Mouse (Mus musculus) cerebellum, postnatal 25 days (tissue): ENCODE results near the gene Gm49425.
"Not testable (repeated sequence)": the region's sequence is repeated elsewhere in the genome, so short reads cannot be mapped to it uniquely, and the experiment has no call there.

ENCODE experiments used
- DNase-seq, 2 experiments: peaks; one replicate each; pipeline ENCODE4 v3.0.0; 2021; ENCODE audit warnings: mixed read lengths in 2 of 2

The Gm49425 gene

DNA sequence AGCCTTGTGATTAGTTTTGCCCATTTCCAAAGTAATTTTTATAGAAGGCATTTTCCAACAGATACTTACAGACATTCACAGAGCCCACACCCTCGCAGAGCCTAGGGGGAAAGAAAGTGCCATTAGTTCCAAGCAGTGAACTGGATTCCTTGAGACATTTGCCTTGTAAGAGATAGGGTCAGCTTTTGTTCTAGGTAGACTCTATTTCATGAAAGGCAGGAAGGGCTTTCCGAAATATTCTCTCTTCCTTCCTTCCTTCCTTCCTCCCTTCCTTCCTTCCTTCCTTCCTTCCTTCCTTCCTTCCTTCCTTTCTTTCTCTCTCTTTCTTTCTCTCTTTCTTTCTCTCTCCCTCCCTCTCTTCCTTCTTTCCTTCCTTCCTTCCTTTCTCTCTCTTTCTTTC, at the start of gene Gm49425:
TSS of gene Gm49425 (minus strand) at position 101 of the 400 bp plus-strand sequence.
- DNase-seq = not testable (repeated sequence)

DNA sequence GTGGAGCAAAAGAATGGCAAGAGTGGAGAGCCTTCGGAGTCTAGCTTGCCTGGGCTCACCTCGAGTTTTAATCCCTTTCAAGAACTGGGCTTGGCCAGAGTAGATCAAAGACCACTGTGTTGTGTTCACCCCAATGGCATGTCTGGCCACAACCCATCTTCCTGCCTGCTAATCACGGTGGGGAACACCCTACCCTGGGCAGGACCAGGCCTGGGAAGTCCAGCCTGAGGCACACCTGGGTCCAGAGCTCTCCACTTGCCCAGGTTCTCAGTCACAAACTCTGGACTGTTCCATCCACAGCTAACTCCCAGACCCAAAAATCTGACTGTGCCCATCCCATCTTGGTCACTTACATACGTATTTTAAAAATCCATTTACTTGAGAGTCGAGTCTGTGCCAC, 45.8 kb upstream of the Gm49425 start, which contains the start of gene Krt90:
TSS of gene Krt90 (minus strand) at position 101 of the 400 bp plus-strand sequence.
- no peak for DNase-seq

DNA sequence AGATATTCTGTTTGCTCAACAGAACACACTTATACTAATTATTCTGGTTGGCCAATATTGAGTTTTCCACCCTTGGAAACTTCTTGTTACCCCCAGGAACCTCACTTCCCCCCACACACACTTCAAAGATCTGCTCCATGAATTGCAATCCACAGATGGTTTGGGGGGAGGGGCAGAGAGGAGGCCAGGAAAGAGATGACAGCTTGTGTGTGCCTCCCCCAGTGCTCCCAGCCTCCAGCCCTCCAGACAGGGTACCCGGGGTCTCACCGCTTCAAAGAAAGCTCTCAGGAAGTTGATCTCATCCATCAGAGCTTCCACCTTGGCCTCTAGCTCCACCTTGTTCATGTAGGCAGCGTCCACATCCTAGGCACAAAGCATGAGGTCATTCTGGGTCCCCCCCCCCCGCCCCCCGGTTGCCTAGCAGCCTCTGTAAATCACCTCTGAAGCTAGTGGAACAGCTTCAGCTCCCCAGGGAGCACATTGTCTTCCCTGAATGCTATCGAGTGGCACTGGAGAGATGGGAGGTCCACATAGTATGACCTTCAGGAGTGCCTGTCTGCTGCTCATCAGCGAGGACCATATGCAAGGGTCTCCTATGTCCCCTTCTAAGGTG, 41.1 kb upstream of the Gm49425 start:
- DNase-seq = no peak

DNA sequence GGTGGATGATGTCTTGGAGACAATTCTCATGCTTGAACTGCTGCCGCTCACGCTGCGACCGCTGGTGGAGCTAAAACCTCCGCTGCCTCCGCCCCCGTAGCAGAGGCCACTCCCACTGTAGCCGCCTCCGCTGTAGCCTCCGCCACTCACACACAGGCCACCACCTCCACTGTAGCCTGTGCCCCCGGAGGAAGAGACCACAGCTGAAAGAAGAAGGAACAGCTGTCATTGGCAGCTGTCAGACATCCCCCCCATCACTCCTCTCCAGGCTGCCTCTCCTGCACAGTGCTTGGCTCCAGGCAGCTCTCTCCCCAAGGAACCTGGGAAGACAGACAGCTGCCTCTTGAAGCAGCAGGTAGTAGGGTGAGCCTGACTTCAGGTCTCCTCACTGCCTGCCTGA, 36.1 kb upstream of the Gm49425 start:
- peak; percentile 11 to 31 for DNase-seq

DNA sequence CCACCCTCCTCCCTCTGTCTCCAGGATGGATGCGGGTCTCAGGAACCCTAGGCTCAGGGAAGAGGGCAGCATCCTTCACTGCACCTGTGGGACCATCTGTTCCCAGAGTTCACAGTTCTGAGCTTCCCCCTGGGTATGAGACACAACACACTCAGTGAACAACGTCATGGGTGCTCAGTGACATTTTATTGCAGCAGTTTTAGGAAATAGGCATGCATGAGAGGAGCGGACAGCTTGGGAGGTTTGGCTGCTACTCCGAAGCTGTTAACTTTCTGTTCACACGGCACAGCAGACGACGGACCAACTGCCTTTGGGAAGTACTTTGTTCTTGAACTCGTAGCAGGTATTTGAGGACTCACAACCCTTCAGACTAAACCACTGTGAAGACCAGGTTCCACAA, 35.1 kb upstream of the Gm49425 start:
- no peak for DNase-seq

DNA sequence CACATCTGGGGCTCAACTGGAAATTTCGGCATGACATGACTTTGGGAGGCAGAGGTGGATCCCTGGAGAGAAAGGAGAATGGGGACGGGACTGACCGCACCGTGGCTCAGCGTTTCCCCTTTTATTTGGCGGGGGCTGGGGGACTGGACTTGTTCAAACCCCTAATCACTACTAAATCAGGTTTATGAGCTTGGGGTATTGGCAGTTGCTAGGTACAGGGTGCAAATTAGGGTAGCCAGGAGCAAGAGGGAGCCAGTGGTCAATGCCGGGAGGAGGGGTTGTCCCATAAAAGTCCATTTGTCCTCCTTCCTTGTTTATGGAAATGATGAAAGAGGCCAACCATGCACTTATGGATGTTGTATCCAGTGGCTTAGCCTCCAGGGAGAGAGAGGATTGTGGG, 33.5 kb upstream of the Gm49425 start, which contains the start of gene Krt82:
TSS of gene Krt82 (minus strand) at position 101 of the 400 bp plus-strand sequence.
- DNase-seq = no peak

DNA sequence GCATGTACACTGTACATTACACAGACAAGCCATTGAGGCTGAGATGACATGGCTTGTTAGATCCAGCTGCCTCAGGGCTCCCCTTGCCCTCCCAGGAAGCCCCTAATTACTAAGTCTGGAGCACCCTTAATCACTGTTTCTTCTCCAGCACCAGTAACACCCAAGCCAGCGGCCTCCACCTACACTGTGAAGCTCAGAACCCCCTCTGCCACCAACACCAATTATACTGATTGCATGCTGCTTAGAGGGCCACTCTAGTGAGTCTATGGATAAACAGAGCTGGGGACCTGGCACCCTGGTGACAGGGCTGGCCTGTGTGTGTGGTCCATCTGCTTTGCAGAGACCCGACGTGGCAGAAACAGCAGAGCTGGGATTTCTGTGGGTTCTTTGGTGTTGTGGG, 27.4 kb upstream of the Gm49425 start:
- DNase-seq = no peak

DNA sequence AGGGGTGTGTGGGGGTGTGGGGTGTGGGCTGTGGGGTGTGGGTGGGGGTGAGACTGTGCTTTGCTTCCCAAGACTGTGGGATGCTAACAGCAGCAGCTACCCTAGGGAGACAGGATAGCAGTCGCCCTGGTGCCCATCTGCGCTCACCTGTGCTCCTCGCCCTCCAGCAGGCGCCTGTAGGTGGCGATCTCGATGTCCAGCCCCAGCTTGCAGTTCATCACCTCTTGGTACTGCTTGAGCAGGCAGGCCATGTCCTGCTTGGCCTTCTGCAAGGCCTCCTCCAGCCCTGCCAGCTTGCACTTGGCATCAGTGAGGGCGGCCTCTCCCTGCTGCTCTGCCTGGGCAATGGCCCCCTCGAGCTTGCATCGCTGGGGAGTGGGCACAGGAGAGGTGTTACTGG, 25.5 kb upstream of the Gm49425 start:
- peak; percentile 12 to 13 for DNase-seq

DNA sequence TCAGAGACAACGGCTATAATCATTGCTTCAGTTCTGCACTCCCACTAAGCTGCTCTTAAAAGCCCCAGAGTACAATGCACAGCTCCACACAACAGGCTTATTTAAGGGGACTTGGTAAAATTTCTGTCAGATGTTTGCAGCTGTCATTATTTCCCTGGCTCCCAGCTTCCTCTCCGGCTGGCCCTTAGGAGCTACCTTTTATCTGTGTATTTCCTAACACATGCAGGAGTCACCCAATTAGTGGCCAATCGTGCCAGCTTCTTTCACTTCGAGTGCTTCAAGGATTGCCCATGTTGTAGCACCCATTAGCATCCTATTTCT, 21.5 kb upstream of the Gm49425 start:
- DNase-seq = no peak

DNA sequence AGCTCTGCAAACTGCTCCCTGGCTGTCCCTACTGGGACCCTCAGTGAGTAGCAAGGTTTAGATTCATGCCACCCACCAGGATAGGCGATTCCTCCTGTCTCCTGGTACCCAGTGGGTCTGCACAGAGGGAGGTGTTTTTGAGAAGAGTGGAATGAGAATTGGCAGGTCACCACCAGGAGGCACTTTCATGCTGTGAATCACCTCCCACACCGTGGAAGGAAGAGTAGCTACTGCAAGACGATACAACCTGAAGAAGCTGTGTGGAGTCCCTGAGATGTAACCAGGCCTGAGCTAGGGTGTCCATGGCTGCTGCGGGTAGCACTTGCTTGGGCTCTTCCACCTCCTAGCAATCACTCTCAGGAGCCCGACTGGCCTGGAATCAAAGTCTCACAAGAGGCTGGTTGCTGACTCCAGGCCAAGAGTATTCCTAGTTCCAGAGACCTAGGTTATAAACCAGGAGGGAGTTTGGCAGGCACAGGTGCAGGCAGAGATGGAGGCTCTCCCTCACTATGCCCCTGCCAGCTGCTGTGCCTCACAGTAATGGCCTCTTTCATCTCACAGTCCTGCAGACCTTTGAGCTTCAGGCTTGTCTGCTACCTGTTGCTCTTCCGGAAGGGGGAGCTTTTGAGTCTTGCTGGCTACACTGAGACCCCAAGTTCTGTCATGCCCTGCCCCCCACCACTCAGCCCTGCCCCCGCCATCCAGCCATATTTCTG, 21.0 kb upstream of the Gm49425 start:
- DNase-seq = no peak

DNA sequence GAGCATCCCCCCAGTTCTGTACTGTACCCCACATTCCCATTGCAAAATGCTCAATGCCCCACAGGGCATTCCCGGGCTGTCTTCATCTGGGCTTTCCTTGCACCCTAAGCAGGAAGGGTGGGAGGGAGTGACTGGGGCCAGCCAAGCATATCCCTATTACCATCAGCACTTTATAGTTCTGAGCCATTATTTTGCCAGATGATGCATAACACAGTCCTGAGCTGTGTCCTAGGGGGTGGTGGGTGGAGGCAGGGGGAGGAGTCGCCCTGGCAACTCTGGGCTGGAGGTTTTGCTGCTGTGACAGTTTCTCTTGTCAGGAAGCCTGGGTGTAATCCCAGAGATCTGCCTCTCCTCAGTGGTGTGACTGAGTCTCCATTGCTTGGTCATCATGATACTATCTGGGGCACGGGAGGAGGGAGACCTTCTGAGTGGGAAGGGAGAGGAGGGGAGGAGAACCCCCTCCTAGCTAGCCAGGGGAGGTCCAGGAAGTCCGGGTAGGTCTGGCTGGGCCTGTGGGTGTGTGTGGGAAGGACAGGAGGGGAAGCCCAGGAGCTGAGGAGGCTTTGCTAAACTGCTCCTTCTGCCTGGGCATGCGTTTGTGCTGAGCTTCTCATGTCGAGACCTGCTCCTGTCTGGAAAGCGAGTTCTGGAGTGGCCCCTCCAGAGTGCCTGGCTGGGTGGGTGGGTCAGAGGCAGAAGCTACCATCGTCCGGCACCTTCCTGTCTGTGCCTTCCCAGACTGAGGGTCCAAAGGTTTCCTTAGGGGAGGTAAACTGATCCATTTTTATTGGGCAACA, 19.2 kb upstream of the Gm49425 start:
- no peak for DNase-seq

DNA sequence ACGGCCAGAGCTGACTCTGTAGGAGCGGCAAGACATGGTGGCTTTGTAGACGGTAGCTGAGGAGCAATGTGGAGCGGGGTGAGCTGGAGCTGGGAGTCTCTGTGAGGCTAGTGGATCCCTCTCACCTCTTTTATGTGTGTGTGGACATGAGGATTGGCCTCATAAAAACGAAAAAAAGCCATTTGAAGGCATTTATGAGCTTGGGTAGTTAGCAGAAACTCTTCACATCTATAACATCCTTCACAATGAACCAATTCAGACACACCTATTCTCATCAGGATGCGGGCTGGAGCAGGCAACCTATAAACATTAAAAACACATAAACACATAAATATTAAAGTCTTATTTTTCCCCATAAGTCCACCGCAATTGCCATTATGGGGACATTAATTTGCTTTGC, 15.7 kb upstream of the Gm49425 start, which contains the start of gene Krt84:
TSS of gene Krt84 (minus strand) at position 101 of the 400 bp plus-strand sequence.
- DNase-seq = no peak

DNA sequence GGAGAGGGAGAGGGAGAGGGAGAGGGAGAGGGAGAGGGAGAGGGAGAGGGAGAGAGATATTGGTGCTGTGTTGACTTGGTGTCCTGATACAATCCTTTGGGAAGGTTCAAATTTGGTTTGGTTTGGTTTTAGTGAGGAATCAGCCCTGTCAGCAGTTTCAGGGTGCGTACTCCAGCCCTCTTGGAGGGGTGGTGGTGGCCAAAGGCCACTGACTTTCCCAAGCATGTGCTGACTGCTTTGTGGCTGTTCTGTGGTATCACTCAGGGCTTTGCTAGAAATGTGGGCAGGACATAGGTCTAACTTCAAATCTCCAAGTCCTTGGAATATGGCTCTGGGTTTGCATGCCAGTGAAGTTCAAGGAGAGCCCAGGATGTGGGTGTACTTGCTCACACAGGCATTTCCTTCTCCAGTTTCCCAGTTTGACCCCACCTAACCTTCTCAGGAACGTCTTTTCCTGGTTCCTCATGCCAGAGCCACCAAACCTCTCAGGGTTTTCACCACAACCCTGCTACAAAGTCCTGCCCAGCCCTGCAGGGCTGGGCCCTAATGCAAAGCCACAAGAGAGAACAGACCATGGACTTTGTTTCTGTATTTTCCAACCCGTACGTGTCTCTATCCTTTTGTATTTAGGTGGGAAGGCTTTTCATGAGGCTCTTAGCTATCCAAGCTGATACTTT, 5.6 kb upstream of the Gm49425 start:
- no peak for DNase-seq

DNA sequence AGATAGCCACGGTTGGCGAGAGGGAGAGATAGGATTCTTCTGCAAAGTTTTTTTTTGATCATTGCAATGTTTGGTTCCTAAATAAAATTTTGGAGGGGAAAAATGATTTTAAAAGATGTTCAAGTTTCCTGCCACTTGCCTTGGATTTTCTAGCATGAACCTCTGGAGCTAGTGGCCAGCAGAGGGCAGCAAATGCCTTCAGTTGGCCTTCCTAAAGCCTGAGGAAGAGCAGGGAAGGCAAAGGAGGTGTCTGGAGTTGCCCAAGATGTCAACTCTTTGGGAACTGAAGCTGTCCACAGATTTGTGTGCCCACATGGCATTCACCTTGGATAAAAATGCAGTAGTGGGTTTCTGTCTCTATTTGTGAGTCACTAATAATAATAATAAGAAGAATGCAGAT, 2.7 kb upstream of the Gm49425 start:
- peak; percentile 77 to 89 for DNase-seq

DNA sequence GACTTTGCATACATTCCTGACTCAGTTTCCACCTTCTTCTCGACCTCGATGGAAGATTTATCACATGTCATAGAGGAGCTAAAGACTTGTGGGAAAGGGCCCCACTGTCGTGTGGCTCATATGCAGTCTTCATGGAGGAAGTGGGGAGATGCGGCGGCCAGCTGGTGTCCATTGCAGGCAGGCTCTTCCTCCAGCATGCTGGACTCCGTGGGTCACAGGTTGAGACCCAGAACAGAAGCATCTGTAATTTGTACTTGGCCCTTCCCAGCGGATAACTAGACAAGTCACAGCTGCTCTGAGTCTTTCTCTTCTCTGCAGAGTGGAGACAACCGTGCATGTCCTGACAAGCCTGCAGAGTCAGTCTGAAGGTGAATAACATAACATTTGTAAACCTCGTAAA, 8.8 kb downstream of the Gm49425 start:
- no peak for DNase-seq

DNA sequence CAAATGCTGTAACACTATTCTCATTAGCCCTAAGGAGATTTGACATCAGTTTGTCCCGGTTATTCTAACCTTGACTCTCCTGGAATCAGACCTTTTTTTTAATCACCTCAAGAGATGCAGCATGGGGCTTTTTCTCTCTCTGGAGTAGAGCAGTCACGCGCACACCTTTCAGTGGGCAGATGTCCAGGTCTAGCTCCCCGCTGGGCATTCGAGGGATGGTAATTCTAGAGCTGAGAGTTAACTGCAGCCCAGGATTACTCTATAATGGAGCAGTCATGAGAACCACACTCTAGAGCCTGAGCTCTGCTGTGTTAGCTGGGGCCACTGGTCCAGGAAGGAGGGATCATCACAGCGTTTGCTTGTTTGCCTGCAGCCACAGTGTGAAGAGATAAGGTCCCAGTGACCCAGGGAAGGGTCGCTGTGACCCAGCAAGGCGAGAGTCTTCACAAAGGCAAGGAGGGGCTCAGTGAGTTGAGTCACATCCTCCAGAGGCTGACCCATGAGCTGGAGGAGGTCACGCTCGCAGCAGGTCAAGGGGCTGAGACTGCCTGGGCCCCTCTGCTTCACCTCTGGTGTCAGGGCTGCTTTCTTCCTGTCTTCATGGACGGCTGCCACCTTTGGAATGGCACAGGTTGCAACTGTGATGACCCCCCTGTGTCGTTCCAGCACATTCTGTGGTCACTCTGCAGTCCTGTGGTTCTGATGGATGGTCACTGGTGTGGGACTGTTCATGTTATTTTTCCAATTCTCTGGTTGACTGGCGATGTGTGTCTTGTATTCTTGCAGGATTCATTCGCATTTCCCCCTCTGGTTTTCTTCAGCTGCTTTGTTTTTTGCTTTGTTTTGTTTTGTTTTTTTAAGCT, 9.9 kb downstream of the Gm49425 start:
- DNase-seq = peak in 1 of 2 experiments; percentile 11

DNA sequence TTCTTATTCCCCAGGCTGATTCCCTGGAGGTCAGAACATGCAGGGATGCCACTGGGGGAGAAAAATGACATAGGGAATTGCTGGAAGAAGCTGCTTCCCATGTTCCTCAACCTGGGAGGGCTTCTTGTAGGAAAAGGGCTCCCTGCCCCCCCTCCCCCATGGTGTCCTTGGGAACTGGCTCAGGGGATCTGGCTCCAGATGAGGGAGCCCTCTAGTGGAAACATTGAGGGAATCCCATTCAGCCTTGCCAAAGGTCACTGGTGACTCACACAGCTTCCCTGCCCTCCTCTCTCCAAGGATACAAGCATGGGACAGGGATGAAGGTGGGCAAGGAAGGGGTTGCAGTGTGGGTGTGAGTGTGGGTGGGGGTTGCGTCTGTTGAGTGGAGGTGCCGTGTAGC, 19.9 kb downstream of the Gm49425 start:
- DNase-seq = peak in 1 of 2 experiments; percentile 40

DNA sequence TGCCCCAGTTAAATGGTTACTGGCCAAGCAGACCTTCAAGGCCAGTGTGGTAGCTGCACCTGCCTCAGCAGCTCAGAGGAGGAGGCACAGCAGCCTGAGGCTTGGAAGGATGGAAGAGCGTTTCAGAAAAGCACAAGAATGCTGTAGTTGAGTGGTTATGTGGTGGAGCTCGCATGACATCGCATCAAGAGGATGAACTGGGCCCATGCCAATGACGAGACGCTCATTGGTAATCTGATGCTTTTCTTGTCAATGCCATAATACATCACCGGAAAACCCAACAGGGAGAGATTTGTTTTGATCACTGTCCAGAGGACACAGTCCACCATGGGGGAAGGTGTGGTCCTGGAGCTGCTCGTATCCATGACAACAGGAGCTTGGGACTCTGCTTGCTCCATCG, 21.8 kb downstream of the Gm49425 start:
- DNase-seq = no peak

DNA sequence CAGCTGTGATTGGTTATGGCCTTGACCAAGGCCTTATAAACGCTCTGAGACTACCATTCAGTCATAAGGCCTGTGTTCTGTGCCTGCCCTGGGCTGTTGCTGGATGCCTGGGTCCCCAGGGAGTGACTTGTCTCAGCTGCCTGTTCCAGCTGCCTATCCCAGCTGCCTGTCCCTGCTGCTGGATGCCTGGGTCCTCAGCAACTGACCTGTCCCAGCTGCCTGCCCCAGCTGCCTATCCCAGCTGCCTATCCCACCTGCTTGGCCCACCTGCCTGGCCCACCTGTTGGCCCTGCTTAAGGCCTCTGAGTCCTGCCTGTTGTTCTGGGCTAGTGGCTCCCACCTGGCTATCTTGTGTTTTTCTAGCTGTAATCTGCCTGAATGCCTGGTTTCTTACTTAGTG, 22.9 kb downstream of the Gm49425 start:
- DNase-seq = no peak

DNA sequence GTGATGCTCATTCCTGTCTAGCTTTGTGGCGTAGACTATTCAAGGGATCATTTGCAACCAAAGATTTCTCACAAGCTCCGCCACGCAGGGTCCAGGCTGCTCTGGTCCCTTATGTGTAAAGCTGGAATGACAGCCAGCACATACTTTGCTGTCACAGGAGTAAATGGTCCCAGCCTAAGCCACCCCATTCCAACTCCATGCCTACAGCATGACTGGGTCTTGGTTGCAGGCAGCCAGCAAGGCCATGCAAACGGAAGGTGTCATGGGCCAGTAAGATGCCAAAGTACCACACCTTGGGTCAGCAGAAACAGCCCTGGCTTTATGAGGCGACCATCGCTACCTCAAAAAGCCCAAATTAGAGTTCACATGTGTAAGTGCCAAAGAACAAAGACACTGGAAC, 23.3 kb downstream of the Gm49425 start:
- DNase-seq = no peak

DNA sequence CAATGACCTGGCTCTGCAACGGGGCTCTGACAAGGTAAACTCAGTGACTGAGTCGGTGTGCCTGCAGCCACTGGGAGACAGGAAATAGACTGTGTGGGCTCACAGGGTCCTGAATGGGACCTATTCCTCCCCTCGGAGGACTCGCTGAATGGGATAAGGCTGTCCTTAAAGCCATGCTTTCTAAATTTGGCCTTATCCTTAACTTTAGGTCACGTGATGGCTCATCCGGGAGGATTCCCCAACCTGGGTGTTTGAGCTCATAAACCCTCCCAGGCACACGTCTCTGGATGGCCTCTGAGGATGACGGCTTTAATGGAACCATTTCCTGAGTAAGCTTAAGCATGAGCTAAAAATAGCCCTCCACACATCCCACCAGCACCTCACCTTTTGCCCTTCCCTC, 24.3 kb downstream of the Gm49425 start:
- no peak for DNase-seq

DNA sequence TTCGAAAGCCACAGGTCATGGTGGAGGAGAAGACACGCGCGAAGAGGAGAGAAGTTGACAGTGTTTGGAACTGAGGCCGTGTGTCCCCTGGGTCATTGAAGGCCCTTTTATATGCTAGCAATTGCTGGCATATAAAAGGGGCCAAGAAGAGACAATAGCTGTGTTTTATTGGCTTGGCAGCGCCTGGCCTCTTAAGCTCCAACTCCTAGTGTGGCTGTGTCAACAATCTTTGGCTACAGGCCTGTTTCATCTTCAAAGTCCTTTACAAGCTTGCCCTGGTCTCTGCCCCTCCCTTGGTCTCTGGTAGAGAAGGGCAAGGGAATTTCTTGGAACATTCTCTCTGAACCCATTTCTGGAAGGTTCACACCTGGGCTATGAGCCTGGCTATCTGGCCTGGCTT, 25.6 kb downstream of the Gm49425 start, which contains the start of gene Krt83:
TSS of gene Krt83 (minus strand) at position 82 of the 400 bp plus-strand sequence.
- no peak for DNase-seq
